19 mouse cellular contexts compared by ENCODE assay signal in genomic region chr3:37161096-37161495, GRCm38 (mm10). TPM values are rescaled to one million over a fixed set of nuclear protein-coding genes. Genes with fewer than 3 reads are reported as not detected.
"Had no signal": no experiment of that assay in that cellular context is flagged by ENCODE, and none has a peak within 500 bp of the region (broad histone marks: within the 10 kb centered on the region; RNA-seq: fewer than 3 reads in every experiment).

No protein-coding gene starts in this region.

- ATAC-seq: lung, postnatal 0 days; midbrain, embryonic 15.5 days had no signal

- H3K27me3 ChIP-seq: kidney, embryonic 15.5 days; limb, embryonic 13.5 days; liver, embryonic 15.5 days; midbrain, embryonic 15.5 days; neural tube, embryonic 15.5 days had no signal

- H3K4me2 ChIP-seq: kidney, embryonic 15.5 days; limb, embryonic 13.5 days; liver, embryonic 11.5 days; liver, embryonic 15.5 days; midbrain, embryonic 15.5 days; neural tube, embryonic 15.5 days had no signal

- H3K4me3 ChIP-seq: kidney, embryonic 15.5 days; limb, embryonic 13.5 days; liver, embryonic 15.5 days; midbrain, embryonic 10.5 days; midbrain, embryonic 15.5 days; neural tube, embryonic 15.5 days had no signal

- DNase-seq: kidney, adult 18-20 months; kidney, postnatal 14 days; lung, adult 2 months; lung, postnatal 36 days; right cerebral cortex, postnatal 4 days; spleen, adult 18-20 months; thymus, adult 18-20 months; thymus, postnatal 14 days had no signal

- H3K36me3 ChIP-seq: kidney, embryonic 15.5 days; limb, embryonic 13.5 days; liver, embryonic 15.5 days; midbrain, embryonic 10.5 days; midbrain, embryonic 15.5 days; neural tube, embryonic 15.5 days had no signal

RNA-seq across cellular contexts. Expression of gene Il2, which starts 35.3 kb away (rescaled TPM):
- total RNA-seq: layer of hippocampus, postnatal 25 days; left cerebral cortex, adult 8-10 months; left cerebral cortex, postnatal 36 days had no signal
- polyA plus RNA-seq: kidney, embryonic 15.5 days; lung, adult 2 months had no signal
